Mouse (Mus musculus) layer of hippocampus, postnatal 25 days (tissue): ENCODE measurements around the gene Icmt. TPM values are rescaled to one million over a fixed set of nuclear protein-coding genes. Genes with fewer than 3 reads are reported as not detected.

Experiments used
- total RNA-seq, 2 experiments: library from RNA; stranded (reverse); gene quantifications; 2 replicates each; pipeline ENCODE4 v1.2.3; 2021

Icmt gene
- total RNA-seq, 2 experiments from 2014 or later, result 38.9 to 45.1 TPM

Other genes starting within 250 kb of the Icmt start
- 100 to 1,000 TPM; 128 to 173 TPM for gene Plekhg5, start 224.7 kb upstream of the Icmt start, total RNA-seq
- gene Tnfrsf25, start 181.3 kb upstream of the Icmt start, total RNA-seq, result 10 to 100 TPM; 26.4 to 42.6 TPM
- 1 to 10 TPM; 1.3 to 1.4 TPM for gene Espn, start 144.9 kb upstream of the Icmt start, total RNA-seq
- gene Hes2, start 138.4 kb upstream of the Icmt start, total RNA-seq, result not detected
- gene Acot7, start 119.1 kb upstream of the Icmt start, total RNA-seq, result 100 to 1,000 TPM; 318 to 353 TPM
- gene Gpr153, start 23.0 kb upstream of the Icmt start, total RNA-seq, result 1 to 10 TPM; 5.4 to 6.0 TPM
- gene Hes3, start 5.6 kb upstream of the Icmt start, total RNA-seq, result not detected
- gene Rnf207, start 21.8 kb downstream of the Icmt start, total RNA-seq, result 1 to 10 TPM; 2.6 to 5.8 TPM
- gene Rpl22, start 28.5 kb downstream of the Icmt start, total RNA-seq, result 100 to 1,000 TPM; 200 to 205 TPM
- gene Chd5, start 41.4 kb downstream of the Icmt start, total RNA-seq, result 100 to 1,000 TPM; 113 to 130 TPM
- gene Nphp4, start 179.5 kb downstream of the Icmt start, total RNA-seq, result 10 to 100 TPM; 21.7 to 27.5 TPM
- gene Kcnab2, start 180.6 kb downstream of the Icmt start, total RNA-seq, result 100 to 1,000 TPM; 683 to 696 TPM